ENCODE assay signal across 17 mouse cellular contexts in genomic region chr15:94684269-94684668, GRCm38 (mm10). TPM values are rescaled to one million over a fixed set of nuclear protein-coding genes. Genes with fewer than 3 reads are reported as not detected.
"Had no signal": no experiment of that assay in that cellular context is flagged by ENCODE, and none has a peak within 500 bp of the region (broad histone marks: within the 10 kb centered on the region; RNA-seq: fewer than 3 reads in every experiment).

No protein-coding gene starts in this region.

- H3K4me3 ChIP-seq: kidney, embryonic 15.5 days; limb, embryonic 13.5 days; midbrain, embryonic 12.5 days; myocyte; neural tube, embryonic 15.5 days; stomach, embryonic 15.5 days had no signal

- H3K27me3 ChIP-seq: kidney, embryonic 15.5 days; limb, embryonic 13.5 days; midbrain, embryonic 12.5 days; neural tube, embryonic 15.5 days; stomach, embryonic 15.5 days had no signal

- DNase-seq: kidney, adult 2 months; kidney, postnatal 14 days; left cerebral cortex, postnatal 4 days; lung, adult 18-20 months; right cerebral cortex, postnatal 14 days; thymus, adult 2 months; thymus, postnatal 36 days had no signal

- H3K4me2 ChIP-seq: kidney, embryonic 15.5 days; limb, embryonic 13.5 days; midbrain, embryonic 12.5 days; neural tube, embryonic 15.5 days; stomach, embryonic 15.5 days had no signal

- H3K4me1 ChIP-seq: kidney, embryonic 15.5 days; neural tube, embryonic 15.5 days; stomach, embryonic 15.5 days had no signal

- H3K9me3 ChIP-seq: kidney, embryonic 15.5 days; limb, embryonic 13.5 days; midbrain, embryonic 12.5 days; neural tube, embryonic 15.5 days; stomach, embryonic 15.5 days had no signal

- H3K36me3 ChIP-seq: kidney, embryonic 15.5 days; limb, embryonic 13.5 days; midbrain, embryonic 12.5 days; neural tube, embryonic 15.5 days; stomach, embryonic 15.5 days had no signal

- H3K27ac ChIP-seq: kidney, embryonic 15.5 days; limb, embryonic 13.5 days; liver, embryonic 14.5 days; midbrain, embryonic 12.5 days; neural tube, embryonic 15.5 days; stomach, embryonic 15.5 days had no signal

- H3K9ac ChIP-seq: kidney, embryonic 15.5 days; limb, embryonic 13.5 days; liver, embryonic 14.5 days; midbrain, embryonic 12.5 days; neural tube, embryonic 15.5 days; stomach, embryonic 15.5 days had no signal

RNA-seq across cellular contexts. Expression of gene Tmem117, which starts 55.2 kb away (rescaled TPM):
- total RNA-seq: megakaryocyte-erythroid progenitor cell, adult 5-6 weeks had no signal
- polyA plus RNA-seq: liver, adult 2 months; liver, embryonic 14.5 days; spleen, adult 2 months had no signal
